Mouse (Mus musculus) gastrocnemius, adult 18-20 months (tissue): ENCODE measurements around the gene Ciita. TPM values are rescaled to one million over a fixed set of nuclear protein-coding genes. Genes with fewer than 3 reads are reported as not detected.

Experiments used
- DNase-seq: peaks from one replicate; pipeline ENCODE4 v3.0.0; 2021; ENCODE audit warnings: low spot score
- total RNA-seq, 2 experiments: library from RNA; stranded (reverse); gene quantifications; 2 replicates each; pipeline ENCODE4 v1.2.3; 2021

Ciita gene
- total RNA-seq, 2 experiments from 2014 or later = 0.18 to 0.21 TPM

DNA sequence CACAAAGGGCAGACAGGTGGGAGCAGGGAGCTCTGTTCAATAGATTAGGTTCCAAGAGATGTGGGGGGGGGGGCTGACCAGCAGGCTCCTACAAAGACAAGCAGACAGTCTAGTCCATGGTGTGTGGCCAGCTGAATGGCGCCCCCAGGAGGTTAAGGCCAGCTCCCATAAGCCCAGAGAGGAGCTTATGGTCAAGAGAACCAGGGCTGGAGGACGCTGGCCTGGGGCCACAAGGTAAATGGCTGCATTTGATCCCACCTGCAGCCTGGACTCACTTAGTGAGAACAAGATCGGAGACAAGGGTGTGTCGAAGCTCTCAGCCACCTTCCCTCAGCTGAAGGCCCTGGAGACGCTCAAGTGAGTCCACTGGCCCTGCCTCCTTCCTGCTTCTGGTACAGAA is 38.2 kb downstream of the Ciita start:
- DNase-seq = no peak

- peak; percentile 69 for DNase-seq
Measured at GRCm38 (mm10) chr16:10520908-10521614, 41.2 kb downstream of the Ciita start.

DNA sequence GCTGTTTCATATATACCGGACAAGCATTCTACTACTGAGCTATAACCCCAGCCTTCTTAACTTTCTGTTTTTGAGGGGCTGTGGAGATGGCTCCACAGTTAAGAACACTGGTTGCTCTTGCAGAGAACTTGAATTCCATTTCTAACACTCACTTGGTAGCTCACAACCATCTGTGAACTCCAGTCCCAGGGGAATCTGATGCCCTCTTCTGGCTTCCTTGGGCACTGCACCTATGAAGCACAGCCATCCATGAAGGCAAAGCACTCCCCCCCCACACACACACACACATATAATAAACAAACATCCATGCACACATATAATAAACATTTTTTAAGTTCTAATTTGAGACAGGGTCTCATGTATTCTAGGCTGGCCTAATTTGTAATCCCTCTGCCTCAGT is 43.0 kb downstream of the Ciita start:
- DNase-seq = peak; percentile 57

DNA sequence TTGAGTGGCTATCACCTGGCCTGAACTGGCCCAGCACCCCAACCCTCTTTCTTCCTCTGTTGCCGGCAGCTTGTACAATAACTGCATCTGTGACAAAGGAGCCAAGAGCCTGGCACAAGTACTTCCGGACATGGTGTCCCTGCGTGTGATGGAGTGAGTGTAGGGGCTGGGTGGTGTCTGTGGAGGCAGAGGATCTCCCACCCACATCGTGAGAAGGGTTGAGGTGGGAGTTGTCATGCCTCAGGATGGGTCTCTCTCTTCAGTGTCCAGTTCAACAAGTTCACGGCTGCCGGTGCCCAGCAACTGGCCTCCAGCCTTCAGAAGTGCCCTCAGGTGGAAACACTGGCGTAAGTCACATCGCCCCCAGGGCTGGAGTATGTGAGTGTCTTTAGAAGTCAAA is 43.8 kb downstream of the Ciita start:
- no peak for DNase-seq

- no peak for DNase-seq
Measured at GRCm38 (mm10) chr16:10524866-10525609, 45.2 kb downstream of the Ciita start.

DNA sequence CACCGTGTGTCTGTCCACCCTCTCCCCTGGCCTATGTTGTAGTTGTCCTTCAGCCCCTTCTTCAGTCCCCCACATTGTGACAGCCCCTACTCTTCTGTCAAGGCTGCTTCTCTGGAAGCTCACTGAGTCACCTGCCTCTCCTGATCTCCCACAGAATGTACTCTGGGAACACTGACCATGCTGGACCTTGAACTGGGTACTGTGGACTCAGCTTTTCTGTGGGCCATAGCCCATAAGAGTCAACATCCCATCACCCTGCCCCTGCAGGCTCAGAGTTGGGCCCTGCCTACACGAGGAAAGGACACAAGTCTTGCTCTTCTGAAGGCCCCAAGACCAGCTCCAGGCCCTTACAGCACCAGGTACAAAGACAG is 45.7 kb downstream of the Ciita start:
- DNase-seq = no peak

DNA sequence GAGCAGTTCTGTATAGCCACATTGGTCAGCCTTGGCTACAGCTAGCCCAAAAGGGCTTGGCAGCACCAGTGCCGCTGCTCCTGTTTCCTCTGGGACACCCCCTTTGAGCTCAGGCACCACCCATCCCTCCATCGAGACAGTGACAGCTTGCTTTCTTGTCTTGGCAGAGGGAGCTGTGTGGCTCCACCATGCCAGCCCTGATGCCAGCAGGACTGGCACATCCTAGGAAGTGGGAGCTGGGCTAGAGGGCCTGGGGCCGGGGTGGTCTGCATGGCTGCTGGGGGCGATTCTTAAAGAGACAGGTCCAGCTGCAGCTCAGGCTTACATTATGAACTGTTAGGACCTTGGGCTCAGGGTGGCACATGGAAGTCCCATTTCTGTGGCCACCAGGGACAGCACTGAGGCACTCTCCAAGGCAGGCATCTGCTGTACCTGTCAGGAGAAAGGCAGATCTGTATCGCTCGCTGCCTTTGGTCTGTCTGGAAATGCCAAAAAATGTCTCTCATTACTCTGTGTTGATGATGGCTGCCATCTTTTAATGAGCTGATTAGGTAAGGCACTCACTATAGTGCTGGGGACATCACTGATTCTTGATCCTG is 47.3 kb downstream of the Ciita start:
- no peak for DNase-seq

GRCm38 (mm10) chr16:10528382-10528781 is 48.5 kb downstream of the Ciita start:
- no peak for DNase-seq

DNA sequence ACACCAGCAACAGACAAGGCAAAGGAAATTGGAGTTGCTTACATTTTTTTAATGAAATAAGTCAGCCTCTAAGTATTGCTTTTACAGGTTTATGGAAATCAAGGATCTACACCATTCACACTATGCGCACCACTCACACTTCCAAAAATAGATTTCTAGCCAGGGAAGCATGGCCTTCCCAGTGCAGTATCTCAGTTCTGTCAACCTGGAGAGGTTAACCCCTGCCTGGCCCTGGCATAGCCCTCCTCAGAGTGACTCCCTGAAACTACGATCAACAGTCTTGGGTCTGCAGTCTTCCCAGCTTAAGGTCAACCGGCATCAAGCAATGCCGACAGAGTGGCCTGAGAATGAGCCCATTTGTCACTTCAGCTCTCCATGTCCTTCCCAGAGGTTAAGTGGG is 50.3 kb downstream of the Ciita start:
- no peak for DNase-seq

DNA sequence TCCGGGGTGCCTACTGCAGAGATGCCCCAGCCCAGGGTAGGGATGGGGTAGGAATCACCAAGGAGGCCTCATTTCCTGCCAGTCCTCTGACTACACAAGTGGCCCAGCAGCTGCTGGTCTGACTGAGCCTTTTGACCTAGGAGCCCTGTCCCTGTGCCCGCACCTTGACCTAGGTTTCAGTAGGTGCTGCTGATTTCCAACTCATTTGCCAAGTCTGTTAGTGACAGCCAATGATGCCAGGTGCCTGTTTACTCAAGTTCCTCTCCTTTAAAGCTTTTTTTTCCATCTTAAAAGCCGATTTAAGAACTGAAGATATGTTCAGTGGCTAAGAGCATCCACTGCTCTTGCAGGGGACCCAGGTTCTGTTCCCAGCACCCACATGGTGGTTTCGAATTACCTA is 53.9 kb downstream of the Ciita start:
- DNase-seq = no peak

GRCm38 (mm10) chr16:10534567-10534966 is 54.7 kb downstream of the Ciita start:
- peak; percentile 69 for DNase-seq

DNA sequence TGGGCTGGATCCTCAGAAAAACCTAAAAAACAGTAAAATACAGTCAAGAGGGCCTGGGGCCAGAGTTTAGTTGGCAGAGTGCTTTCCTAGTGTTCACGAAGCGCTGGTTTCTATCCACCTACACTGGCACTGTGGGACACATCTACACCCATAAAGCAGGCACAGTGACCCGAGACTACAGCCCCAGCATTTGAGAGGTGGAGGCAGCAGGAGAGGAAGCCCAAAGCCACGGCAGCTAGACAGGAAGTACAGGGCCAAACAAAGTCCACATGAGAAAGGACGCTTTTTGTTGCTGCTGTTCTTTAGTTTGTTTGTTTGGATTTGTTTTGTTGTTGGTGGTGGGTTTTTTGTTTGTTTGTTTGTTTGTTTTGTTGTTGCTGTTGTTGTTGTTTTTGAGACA is 56.5 kb downstream of the Ciita start:
- no peak for DNase-seq

DNA sequence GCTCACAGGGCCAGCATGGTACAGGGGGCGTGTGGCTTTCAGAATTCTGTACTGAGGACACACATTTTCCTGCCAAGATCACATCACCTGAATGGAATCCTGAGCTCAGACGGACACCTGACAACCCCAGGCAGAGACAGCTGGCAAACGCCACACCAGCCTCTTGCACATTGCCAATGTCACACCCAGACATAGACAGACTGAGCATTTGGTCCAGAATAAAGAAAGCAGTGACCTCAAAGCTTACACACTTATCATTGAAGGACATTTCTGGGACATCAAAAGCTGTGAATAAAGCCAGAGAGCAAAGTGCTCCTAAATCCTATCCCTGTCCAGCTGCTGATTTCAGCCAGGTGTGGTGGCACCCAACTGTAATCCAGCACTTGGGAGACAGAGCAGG is 57.1 kb downstream of the Ciita start:
- DNase-seq = no peak

- no peak for DNase-seq
Measured at GRCm38 (mm10) chr16:10540763-10541597, 61.1 kb downstream of the Ciita start.

- DNase-seq = no peak
Measured at GRCm38 (mm10) chr16:10541598-10541930, 61.7 kb downstream of the Ciita start.

DNA sequence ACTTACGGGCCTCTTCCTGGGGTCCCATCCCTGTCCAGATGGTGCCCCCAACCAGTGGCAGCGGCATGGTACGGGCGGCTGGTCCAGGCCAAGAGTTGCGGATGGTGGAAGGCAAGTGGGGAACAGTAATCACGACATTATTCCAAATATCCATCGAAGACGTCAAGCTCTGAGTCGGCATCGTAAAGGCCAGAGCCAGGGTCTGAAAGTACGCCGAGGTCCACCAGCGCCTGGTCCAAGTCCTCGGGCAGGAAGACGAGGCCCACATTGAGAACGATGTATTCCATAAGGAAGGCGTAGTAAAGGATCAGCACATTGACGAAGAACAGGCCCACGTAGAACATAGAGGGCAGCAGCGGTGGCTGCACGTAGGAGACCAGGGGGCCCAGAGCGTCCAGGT is 62.4 kb downstream of the Ciita start:
- no peak for DNase-seq

DNA sequence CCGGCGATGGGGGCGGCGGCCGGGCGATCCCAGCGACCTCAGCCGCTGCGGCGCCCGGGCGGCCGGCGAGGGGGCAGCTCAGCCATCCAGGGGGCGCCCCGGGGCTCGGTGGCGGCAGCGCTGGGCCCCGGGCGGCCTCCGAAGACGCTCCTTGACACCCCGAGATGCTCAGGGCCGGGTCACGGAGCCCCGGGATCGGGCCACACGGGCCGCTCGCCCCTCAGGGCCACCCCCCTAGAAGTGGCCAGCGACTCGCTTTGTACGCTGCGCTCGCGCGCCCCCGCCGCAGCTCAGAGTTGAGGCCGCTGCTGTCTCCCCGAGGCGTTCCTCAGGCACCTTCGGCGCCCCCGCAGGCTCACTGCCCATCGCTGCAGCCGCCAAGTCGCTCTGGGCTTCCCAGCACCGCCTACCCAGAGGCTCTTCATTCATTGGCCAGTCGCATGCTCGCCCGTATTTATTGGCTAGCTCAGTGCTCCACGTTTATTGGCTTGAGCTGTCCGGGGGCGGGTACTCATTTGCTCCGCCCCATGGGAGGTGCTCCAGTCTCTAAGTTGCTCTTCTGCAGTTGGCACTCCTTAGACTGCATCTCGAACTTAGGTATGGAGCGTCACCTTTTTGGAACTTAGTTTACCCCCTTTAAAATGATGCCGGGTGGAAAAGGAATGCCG is 63.0 kb downstream of the Ciita start, which contains the start of gene Dexi:
Dexi (minus strand) TSS at position 357 of the 668 bp plus-strand sequence.
- DNase-seq = peak; percentile 97

DNA sequence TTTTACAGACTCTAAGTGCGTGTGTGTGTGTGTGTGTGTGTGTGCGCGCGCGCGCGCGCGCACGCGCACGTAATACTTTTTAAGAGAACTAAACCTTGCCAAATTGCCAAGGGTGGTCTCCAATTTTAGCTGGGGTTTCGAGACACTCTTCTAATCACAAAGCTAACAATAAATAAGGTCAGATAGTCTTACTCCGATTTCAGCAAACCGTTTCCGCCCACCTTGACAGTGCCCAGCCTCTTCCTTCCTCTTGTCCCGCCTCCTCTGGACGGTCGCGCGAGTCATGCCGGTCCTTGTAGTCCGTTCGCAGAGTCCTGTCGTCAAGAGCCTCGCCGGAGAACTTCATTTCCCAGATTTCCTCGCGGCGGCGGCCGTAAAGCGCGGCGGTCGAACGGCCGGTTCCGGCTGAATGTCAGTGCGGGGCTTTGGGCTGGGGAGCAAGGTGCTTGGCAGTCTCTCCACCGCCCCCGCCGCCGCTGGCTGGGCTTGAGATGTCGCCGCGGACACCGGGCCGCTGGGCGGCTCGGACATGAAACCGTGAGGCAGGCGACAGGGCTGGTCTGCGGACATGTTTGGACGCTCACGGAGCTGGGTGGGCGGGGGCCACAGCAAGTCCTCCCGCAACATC is 65.2 kb downstream of the Ciita start, which contains the start of gene Clec16a:
Clec16a (plus strand) TSS at position 345 of the 628 bp plus-strand sequence.
- DNase-seq = peak; percentile 98

- no peak for DNase-seq
Measured at GRCm38 (mm10) chr16:10546865-10547264, 67.0 kb downstream of the Ciita start.

DNA sequence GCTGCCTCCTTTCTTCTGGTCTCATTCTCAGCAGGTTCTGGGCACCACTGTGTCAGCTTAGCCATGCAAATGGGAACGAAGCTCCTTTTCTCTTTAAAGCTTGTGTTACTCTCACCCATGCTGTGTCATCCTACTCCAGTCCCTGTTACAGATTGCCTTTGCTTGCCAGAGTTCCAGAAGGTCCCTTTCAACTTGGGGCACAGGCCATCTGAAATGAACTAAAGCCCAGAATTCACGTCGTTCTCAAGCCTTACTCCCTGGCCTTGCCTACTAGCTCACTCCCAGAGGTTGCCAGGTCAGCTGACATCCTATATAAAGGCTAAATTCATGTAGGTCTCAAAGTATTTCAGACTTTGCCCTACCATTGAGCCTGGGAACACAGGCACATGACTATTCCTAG is 69.1 kb downstream of the Ciita start:
- DNase-seq = no peak

GRCm38 (mm10) chr16:10549600-10549999 is 69.7 kb downstream of the Ciita start:
- DNase-seq = no peak
